Mouse (Mus musculus) lung, embryonic 14.5 days (tissue): ENCODE results near the gene Nipal4. TPM values are rescaled to one million over a fixed set of nuclear protein-coding genes. Genes with fewer than 3 reads are reported as not detected.

Source experiments
- ATAC-seq: fragments of 200-750 bp; cut with Nextera tagmentation; 2 replicates; pipeline ENCODE4 v1.8.0; 2017; ENCODE audit warnings: mild to moderate bottlenecking, moderate TSS enrichment, moderate library complexity; ENCODE audit not compliant: insufficient read depth
- DNase-seq: peaks from one replicate; pipeline ENCODE4 v3.0.0-alpha.2; 2015
- H3K27ac ChIP-seq: fragments of 300-500 bp; sonication (generic); 2 replicates; pipeline ENCODE4 v1.5.1; 2014; ENCODE audit warnings: low read depth, mild to moderate bottlenecking, moderate library complexity
- H3K27me3 ChIP-seq: fragments of 300-500 bp; sonication (generic); 2 replicates; pipeline ENCODE4 v1.6.1; 2014; ENCODE audit warnings: low read length, control low read depth; ENCODE audit not compliant: insufficient read depth
- H3K36me3 ChIP-seq: fragments of 300-500 bp; sonication (generic); 2 replicates; pipeline ENCODE4 v1.6.1; 2014; ENCODE audit warnings: control low read depth; ENCODE audit not compliant: insufficient read depth
- H3K4me1 ChIP-seq: fragments of 300-500 bp; sonication (generic); 2 replicates; pipeline ENCODE4 v1.6.1; 2014; ENCODE audit warnings: antibody characterized with exemption, control low read depth; ENCODE audit not compliant: insufficient read depth
- H3K4me2 ChIP-seq: fragments of 300-500 bp; sonication (generic); 2 replicates; pipeline ENCODE4 v1.6.1; 2014; ENCODE audit warnings: mild to moderate bottlenecking
- H3K4me3 ChIP-seq: fragments of 300-500 bp; sonication (generic); 2 replicates; pipeline ENCODE4 v1.5.1; 2014; ENCODE audit warnings: low read depth, low read length
- H3K9ac ChIP-seq: fragments of 300-500 bp; sonication (generic); 2 replicates; pipeline ENCODE4 v1.6.1; 2014
- H3K9me3 ChIP-seq: fragments of 300-500 bp; sonication (generic); 2 replicates; pipeline ENCODE4 v1.6.1; 2016; ENCODE audit warnings: low read depth, low read length, control low read depth
- CTCF ChIP-seq: IDR thresholded peaks from 2 replicates; pipeline ENCODE4 v1.5.1; 2016; ENCODE audit warnings: antibody characterized with exemption, low read depth
- WGBS: fragments of 180-500 bp; shearing (Covaris S2); extraction: QIAGEN DNeasy Blood & Tissue Kit; methylation state at CpG from one replicate; pipeline ENCODE4 v1.1.7; 2014; 5-methylcytosine and 5-hydroxymethylcytosine counted together
- polyA plus RNA-seq: library from polyadenylated mRNA; unstranded; fragments of >200 nt; fragmentation: Nextera tagmentation; extraction: Ambion mirVana; gene quantifications from 2 replicates; pipeline ENCODE4 v1.2.1, GENCODE M21; 2014

Nipal4 gene
- polyA plus RNA-seq, 1 experiment from 2014 or later, result 1.8 TPM

GRCm38 (mm10) chr11:46205639-46206409 is 39.5 kb upstream of the Nipal4 start:
- WGBS, result 24% methylated on average over 17 of the region's 17 CpGs
- no peaks in the 10 kb centered on the region for H3K36me3 ChIP-seq
- peak; percentile 72 for DNase-seq
- no peaks in the 10 kb centered on the region for H3K9me3 ChIP-seq
- peak overlapping the region; percentile 13; the same call in 1 of the 2 replicates for H3K9ac ChIP-seq
- TF ChIP-seq CTCF, result no peak
- H3K27ac ChIP-seq, result peak overlapping the region; percentile 71
- ATAC-seq, result peak; percentile 69
- H3K4me2 ChIP-seq, result no peak overlapping the region
- H3K27me3 ChIP-seq, result no peaks in the 10 kb centered on the region
- H3K4me1 ChIP-seq, result no peaks in the 10 kb centered on the region; the same call in 1 of the 2 replicates
- H3K4me3 ChIP-seq, result no peak overlapping the region

- H3K4me2 ChIP-seq, result no peak overlapping the region
- no peak for DNase-seq
- H3K27ac ChIP-seq, result peak overlapping the region; percentile 71; the same call in 1 of the 2 replicates
These were observed 38.5 kb upstream of the Nipal4 start for GRCm38 (mm10) chr11:46204841-46205240.

GRCm38 (mm10) chr11:46202547-46202887 is 36.2 kb upstream of the Nipal4 start:
- no peaks in the 10 kb centered on the region for H3K36me3 ChIP-seq
- ATAC-seq (peak; percentile 15; the same call in 1 of the 2 replicates), DNase-seq (peak; percentile 41)
- no peak overlapping the region for H3K4me3 ChIP-seq
- TF ChIP-seq CTCF, result no peak
- H3K4me1 ChIP-seq, result no peaks in the 10 kb centered on the region; the same call in 1 of the 2 replicates
- H3K9ac ChIP-seq, result no peak overlapping the region
- 17% methylated on average over 10 of the region's 10 CpGs for WGBS
- no peak overlapping the region for H3K4me2 ChIP-seq
- no peaks in the 10 kb centered on the region for H3K27me3 ChIP-seq
- no peaks in the 10 kb centered on the region for H3K9me3 ChIP-seq
- H3K27ac ChIP-seq, result peak overlapping the region; percentile 52; the same call in 1 of the 2 replicates

More at GRCm38 (mm10) chr11:46204841-46205240, 38.5 kb upstream of the Nipal4 start:
- no peaks in the 10 kb centered on the region for H3K36me3 ChIP-seq
- TF ChIP-seq CTCF, result no peak
- no peaks in the 10 kb centered on the region; the same call in 1 of the 2 replicates for H3K4me1 ChIP-seq
- 83% methylated on average over 9 of the region's 9 CpGs for WGBS
- H3K9me3 ChIP-seq, result no peaks in the 10 kb centered on the region
- no peaks in the 10 kb centered on the region for H3K27me3 ChIP-seq
- H3K9ac ChIP-seq, result no peak overlapping the region
- no peak overlapping the region for H3K4me3 ChIP-seq
- no peak for ATAC-seq

- ATAC-seq, result peak; percentile 11; the same call in 1 of the 2 replicates
- TF ChIP-seq CTCF, result no peak
- H3K4me3 ChIP-seq, result no peak overlapping the region
- H3K9me3 ChIP-seq, result no peaks in the 10 kb centered on the region
- H3K36me3 ChIP-seq, result no peaks in the 10 kb centered on the region
- H3K27me3 ChIP-seq, result no peaks in the 10 kb centered on the region
- peak; percentile 18 for DNase-seq
- 0 out of 2 replicates have a peak overlapping the region, but pooled peaks have one; percentile 4 for H3K4me2 ChIP-seq
- WGBS, result 40% methylated on average over 20 of the region's 20 CpGs
- peak overlapping the region; percentile 52; the same call in 1 of the 2 replicates for H3K27ac ChIP-seq
- H3K4me1 ChIP-seq, result no peaks in the 10 kb centered on the region; the same call in 1 of the 2 replicates
- no peak overlapping the region for H3K9ac ChIP-seq
These were observed 35.6 kb upstream of the Nipal4 start for GRCm38 (mm10) chr11:46201636-46202546.

- Histone ChIP-seq H3K4me1 (no peaks in the 10 kb centered on the region), H3K9ac (no peak overlapping the region), H3K27me3 (no peaks in the 10 kb centered on the region), H3K36me3 (no peaks in the 10 kb centered on the region), H3K9me3 (no peaks in the 10 kb centered on the region), H3K4me2 (no peak overlapping the region), H3K4me3 (no peak overlapping the region), H3K27ac (no peak overlapping the region)
- 75% methylated on average over 11 of the region's 11 CpGs for WGBS
- DNase-seq (no peak), ATAC-seq (no peak)
- TF ChIP-seq CTCF, result no peak
These were observed 34.4 kb upstream of the Nipal4 start for GRCm38 (mm10) chr11:46200664-46201063.

GRCm38 (mm10) chr11:46194175-46194574 is 27.9 kb upstream of the Nipal4 start:
- no peak for TF ChIP-seq CTCF
- H3K4me3 ChIP-seq, result no peak overlapping the region
- H3K27me3 ChIP-seq, result no peaks in the 10 kb centered on the region
- DNase-seq (no peak), ATAC-seq (no peak)
- no peak overlapping the region for H3K4me2 ChIP-seq
- no peak overlapping the region for H3K9ac ChIP-seq
- H3K4me1 ChIP-seq, result 0 out of 2 replicates have a peak, but pooled peaks cover 4% of the 10 kb centered on the region
- H3K27ac ChIP-seq, result no peak overlapping the region
- H3K36me3 ChIP-seq, result no peaks in the 10 kb centered on the region
- 51% methylated on average over 4 of the region's 4 CpGs for WGBS
- no peaks in the 10 kb centered on the region for H3K9me3 ChIP-seq

GRCm38 (mm10) chr11:46188283-46188682 is 22.0 kb upstream of the Nipal4 start:
- Histone ChIP-seq H3K9ac (no peak overlapping the region), H3K27me3 (no peaks in the 10 kb centered on the region), H3K4me2 (no peak overlapping the region), H3K27ac (no peak overlapping the region), H3K4me1 (0 out of 2 replicates have a peak, but pooled peaks cover 4% of the 10 kb centered on the region), H3K9me3 (no peaks in the 10 kb centered on the region), H3K4me3 (no peak overlapping the region), H3K36me3 (no peaks in the 10 kb centered on the region)
- no peak for TF ChIP-seq CTCF
- 49% methylated on average over 2 of the region's 2 CpGs for WGBS
- DNase-seq (peak; percentile 38), ATAC-seq (no peak)
